Mouse (Mus musculus) E14TG2a.4 (cell line): ENCODE measurements at regions not wholly inside any gene's neighbourhood (a gene's known extent, or its start where the extent isn't known, plus 50 kb on each side); places are given as distances from the start of the nearest gene placed in this dataset.

Experiments
- CTCF ChIP-seq: conservative IDR thresholded peaks from 2 replicates; pipeline ENCODE4 v1.5.1; 2014; ENCODE audit warnings: low read length
- NANOG ChIP-seq: IDR thresholded peaks from 2 replicates; pipeline ENCODE4 v1.6.1; 2014; ENCODE audit warnings: borderline replicate concordance, low read length, mixed read lengths
- POU5F1 ChIP-seq: IDR thresholded peaks from 2 replicates; pipeline ENCODE4 v1.6.1; 2014; ENCODE audit warnings: low read length, borderline replicate concordance

DNA sequence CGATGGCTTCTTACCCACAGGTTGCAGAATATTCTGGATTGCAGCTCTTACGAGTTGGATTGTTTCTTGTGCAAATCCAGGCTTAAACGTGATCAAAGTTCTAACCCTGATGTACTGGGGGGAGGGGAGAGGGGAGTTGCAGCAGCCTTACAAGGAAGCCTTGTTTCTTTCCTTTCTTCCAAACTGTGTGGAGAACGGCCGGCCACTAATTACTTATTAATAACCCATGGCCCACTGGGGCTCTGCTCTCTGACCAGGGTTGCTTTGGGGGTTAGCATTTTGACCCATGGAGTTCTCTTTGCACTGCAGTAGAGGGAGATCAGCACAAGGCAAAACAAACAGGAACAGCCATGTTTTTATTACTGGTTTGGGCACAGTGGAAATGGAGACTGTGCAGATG lies 199.2 kb downstream of the Fam169b start:
- TF ChIP-seq CTCF (no peak), NANOG (no peak), POU5F1 (no peak)
